Mouse (Mus musculus): ENCODE measurements around the gene Sec22b.

DNA sequence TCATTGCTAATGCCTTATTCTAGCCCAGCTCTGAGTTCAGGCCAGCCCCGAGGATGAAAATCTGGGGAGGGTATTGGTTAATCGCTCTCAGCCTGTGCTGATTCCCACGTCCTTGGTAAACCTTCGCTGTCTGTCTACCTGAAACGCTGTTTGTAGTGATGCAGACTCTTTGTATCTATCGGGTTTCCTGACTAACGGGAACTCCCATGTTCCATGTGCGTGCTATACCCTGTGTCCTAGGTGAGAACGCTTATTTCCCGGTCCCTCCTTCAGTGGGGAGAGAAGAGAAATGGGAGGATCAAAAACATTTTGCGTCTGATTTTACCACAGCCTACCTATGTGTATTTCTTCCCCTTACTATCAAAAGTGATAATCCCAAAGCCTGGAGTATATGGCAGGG, 31.8 kb downstream of the Sec22b start:
- TF ChIP-seq HCFC1 (IDR thresholded peaks at IDR 0.05; ENCODE audit: borderline replicate concordance, insufficient read depth, low read length) = no peak
- TF ChIP-seq ZNF384 (IDR thresholded peaks at IDR 0.05; ENCODE audit: low read depth, low read length) = no peak
- no peak for TF ChIP-seq ZC3H11A (IDR thresholded peaks at IDR 0.05; ENCODE audit: borderline replicate concordance, low read depth, low read length)
- TF ChIP-seq CHD2 (IDR thresholded peaks at IDR 0.05; ENCODE audit: low read depth, low read length) = no peak
- TF ChIP-seq MAFK (IDR thresholded peaks at IDR 0.05; ENCODE audit: insufficient read depth, low read depth, low read length) = no peak

All from ES-E14 (cell line).